Mouse (Mus musculus) fibroblast of lung, adult 2 months (primary cell): Measurements from ENCODE around the gene Slc9a3r1.

Source experiments
- DNase-seq: peaks from one replicate; pipeline ENCODE4 v3.0.0-alpha.2; 2011; ENCODE audit warnings: low read depth

Gene Slc9a3r1

GRCm38 (mm10) chr11:115189304-115189703, 26.2 kb downstream of the Slc9a3r1 start:
- no peak for DNase-seq

GRCm38 (mm10) chr11:115192180-115192579, 29.0 kb downstream of the Slc9a3r1 start:
- no peak for DNase-seq

- DNase-seq: no peak
These were observed 31.6 kb downstream of the Slc9a3r1 start for GRCm38 (mm10) chr11:115194693-115195092.

- DNase-seq: no peak
These were observed 32.8 kb downstream of the Slc9a3r1 start for GRCm38 (mm10) chr11:115195933-115196332.

- no peak for DNase-seq
These were observed 34.4 kb downstream of the Slc9a3r1 start for GRCm38 (mm10) chr11:115197558-115197957.

- DNase-seq: no peak
These were observed 35.8 kb downstream of the Slc9a3r1 start for GRCm38 (mm10) chr11:115198932-115199384.

GRCm38 (mm10) chr11:115200520-115200919, 37.4 kb downstream of the Slc9a3r1 start:
- no peak for DNase-seq

- no peak for DNase-seq
These were observed 39.2 kb downstream of the Slc9a3r1 start for GRCm38 (mm10) chr11:115202316-115202715.

GRCm38 (mm10) chr11:115202756-115203155, 39.6 kb downstream of the Slc9a3r1 start:
- no peak for DNase-seq

- no peak for DNase-seq
These were observed 45.0 kb downstream of the Slc9a3r1 start for GRCm38 (mm10) chr11:115208126-115208525.

GRCm38 (mm10) chr11:115208776-115209732, 45.9 kb downstream of the Slc9a3r1 start:
- DNase-seq: no peak

- no peak for DNase-seq
These were observed 46.8 kb downstream of the Slc9a3r1 start for GRCm38 (mm10) chr11:115209958-115210357.

GRCm38 (mm10) chr11:115212116-115212515, 49.0 kb downstream of the Slc9a3r1 start:
- no peak for DNase-seq

GRCm38 (mm10) chr11:115215123-115215522, 52.0 kb downstream of the Slc9a3r1 start:
- DNase-seq: no peak

GRCm38 (mm10) chr11:115217439-115218410, 54.6 kb downstream of the Slc9a3r1 start:
- no peak for DNase-seq

- DNase-seq: peak; percentile 54
These were observed 56.1 kb downstream of the Slc9a3r1 start for GRCm38 (mm10) chr11:115219263-115219662.

- no peak for DNase-seq
These were observed 56.5 kb downstream of the Slc9a3r1 start for GRCm38 (mm10) chr11:115219685-115220084.

GRCm38 (mm10) chr11:115222077-115222476, 58.9 kb downstream of the Slc9a3r1 start:
- no peak for DNase-seq

GRCm38 (mm10) chr11:115222570-115222969, 59.4 kb downstream of the Slc9a3r1 start:
- no peak for DNase-seq

GRCm38 (mm10) chr11:115223451-115223850, 60.3 kb downstream of the Slc9a3r1 start:
- DNase-seq: no peak

GRCm38 (mm10) chr11:115223877-115224276, 60.7 kb downstream of the Slc9a3r1 start:
- no peak for DNase-seq

GRCm38 (mm10) chr11:115224889-115225288, 61.7 kb downstream of the Slc9a3r1 start:
- no peak for DNase-seq
